Mouse (Mus musculus): ENCODE results near the gene Chst3. TPM values are rescaled to one million over a fixed set of nuclear protein-coding genes. Genes with fewer than 3 reads are reported as not detected.
A peak's percentile ranks its signal among the peaks of the same experiment; 100 is the strongest.
"Not testable (repeated sequence)": the region's sequence is repeated elsewhere in the genome, so short reads cannot be mapped to it uniquely, and the experiment has no call there.

Gene Chst3
- polyA plus RNA-seq, 1 experiment from 2014 or later: 0.48 TPM

GRCm38 (mm10) chr10:60162973-60163255 is 56.1 kb downstream of the Chst3 start:
- H3K36me3 ChIP-seq (ENCODE audit: control insufficient read depth, insufficient read depth, low read length): no peaks in the 10 kb centered on the region
- 81% methylated on average over 6 of the region's 6 CpGs for WGBS

GRCm38 (mm10) chr10:60162184-60162972 is 56.7 kb downstream of the Chst3 start:
- H3K4me3 ChIP-seq (ENCODE audit: low read depth, low read length); H3K9me3 ChIP-seq (ENCODE audit: control insufficient read depth, low read length); ATAC-seq (replicated peaks; ENCODE audit: low FRiP score); H3K36me3 ChIP-seq (ENCODE audit: control insufficient read depth, insufficient read depth, low read length); H3K27ac ChIP-seq (ENCODE audit: low read depth, low read length); DNase-seq (ENCODE audit: low spot score); H3K4me1 ChIP-seq (replicated peaks; ENCODE audit: control insufficient read depth, insufficient read depth, low read length); H3K27me3 ChIP-seq (replicated peaks; ENCODE audit: control insufficient read depth, insufficient read depth, low read length); H3K4me2 ChIP-seq; H3K9ac ChIP-seq (ENCODE audit: low read depth, low read length): not testable (repeated sequence)
- WGBS: 80% methylated on average over 8 of the region's 8 CpGs

More at GRCm38 (mm10) chr10:60162973-60163255, 56.1 kb downstream of the Chst3 start:
- Histone ChIP-seq H3K4me2 (no peak overlapping the region), H3K4me1 (replicated peaks; ENCODE audit: control insufficient read depth, insufficient read depth, low read length) (no peaks in the 10 kb centered on the region), H3K27ac (ENCODE audit: low read depth, low read length) (no peak overlapping the region), H3K4me3 (ENCODE audit: low read depth, low read length) (no peak overlapping the region), H3K9ac (ENCODE audit: low read depth, low read length) (no peak overlapping the region), H3K27me3 (replicated peaks; ENCODE audit: control insufficient read depth, insufficient read depth, low read length) (no peaks in the 10 kb centered on the region), H3K9me3 (ENCODE audit: control insufficient read depth, low read length) (no peaks in the 10 kb centered on the region)
- ATAC-seq (replicated peaks; ENCODE audit: low FRiP score) (no peak), DNase-seq (ENCODE audit: low spot score) (no peak)

- H3K9me3 ChIP-seq (ENCODE audit: control insufficient read depth, low read length); H3K36me3 ChIP-seq (ENCODE audit: control insufficient read depth, insufficient read depth, low read length); H3K4me1 ChIP-seq (replicated peaks; ENCODE audit: control insufficient read depth, insufficient read depth, low read length); H3K4me3 ChIP-seq (ENCODE audit: low read depth, low read length); H3K27ac ChIP-seq (ENCODE audit: low read depth, low read length); H3K4me2 ChIP-seq; H3K9ac ChIP-seq (ENCODE audit: low read depth, low read length); DNase-seq (ENCODE audit: low spot score); ATAC-seq (replicated peaks; ENCODE audit: low FRiP score); H3K27me3 ChIP-seq (replicated peaks; ENCODE audit: control insufficient read depth, insufficient read depth, low read length): not testable (repeated sequence)
- WGBS: 63% methylated on average over 3 of the region's 3 CpGs
Observed at GRCm38 (mm10) chr10:60161397-60161796, 57.7 kb downstream of the Chst3 start.

- Histone ChIP-seq H3K9ac (ENCODE audit: low read depth, low read length) (no peak overlapping the region), H3K36me3 (ENCODE audit: control insufficient read depth, insufficient read depth, low read length) (no peaks in the 10 kb centered on the region), H3K4me3 (ENCODE audit: low read depth, low read length) (no peak overlapping the region), H3K27ac (ENCODE audit: low read depth, low read length) (no peak overlapping the region), H3K27me3 (replicated peaks; ENCODE audit: control insufficient read depth, insufficient read depth, low read length) (no peaks in the 10 kb centered on the region), H3K4me2 (no peak overlapping the region), H3K4me1 (replicated peaks; ENCODE audit: control insufficient read depth, insufficient read depth, low read length) (no peaks in the 10 kb centered on the region), H3K9me3 (ENCODE audit: control insufficient read depth, low read length) (no peaks in the 10 kb centered on the region)
- 74% methylated on average over 3 of the region's 3 CpGs for WGBS
- DNase-seq (ENCODE audit: low spot score) (no peak), ATAC-seq (replicated peaks; ENCODE audit: low FRiP score) (no peak)
Observed at GRCm38 (mm10) chr10:60158144-60158543, 60.9 kb downstream of the Chst3 start.

GRCm38 (mm10) chr10:60156016-60156415 is 63.0 kb downstream of the Chst3 start:
- Histone ChIP-seq H3K9ac (ENCODE audit: low read depth, low read length) (no peak overlapping the region), H3K4me3 (ENCODE audit: low read depth, low read length) (no peak overlapping the region), H3K36me3 (ENCODE audit: control insufficient read depth, insufficient read depth, low read length) (no peaks in the 10 kb centered on the region), H3K27ac (ENCODE audit: low read depth, low read length) (no peak overlapping the region), H3K27me3 (replicated peaks; ENCODE audit: control insufficient read depth, insufficient read depth, low read length) (no peaks in the 10 kb centered on the region), H3K4me2 (no peak overlapping the region), H3K4me1 (replicated peaks; ENCODE audit: control insufficient read depth, insufficient read depth, low read length) (no peaks in the 10 kb centered on the region), H3K9me3 (ENCODE audit: control insufficient read depth, low read length) (no peaks in the 10 kb centered on the region)
- DNase-seq (ENCODE audit: low spot score) (no peak), ATAC-seq (replicated peaks; ENCODE audit: low FRiP score) (no peak)

- WGBS: 45% methylated on average over 6 of the region's 6 CpGs
Observed at GRCm38 (mm10) chr10:60151107-60151663, 67.9 kb downstream of the Chst3 start.

GRCm38 (mm10) chr10:60148087-60148486 is 71.0 kb downstream of the Chst3 start:
- Histone ChIP-seq H3K4me2 (no peak overlapping the region), H3K9me3 (ENCODE audit: control insufficient read depth, low read length) (no peaks in the 10 kb centered on the region), H3K27ac (ENCODE audit: low read depth, low read length) (no peak overlapping the region), H3K36me3 (ENCODE audit: control insufficient read depth, insufficient read depth, low read length) (no peaks in the 10 kb centered on the region), H3K27me3 (replicated peaks; ENCODE audit: control insufficient read depth, insufficient read depth, low read length) (no peaks in the 10 kb centered on the region), H3K4me1 (replicated peaks; ENCODE audit: control insufficient read depth, insufficient read depth, low read length) (no peaks in the 10 kb centered on the region; the same call in 1 of the 2 replicates), H3K4me3 (ENCODE audit: low read depth, low read length) (no peak overlapping the region), H3K9ac (ENCODE audit: low read depth, low read length) (no peak overlapping the region)
- DNase-seq (ENCODE audit: low spot score) (peak; percentile 68), ATAC-seq (replicated peaks; ENCODE audit: low FRiP score) (no peak)
- 4% methylated on average over 5 of the region's 5 CpGs for WGBS

More at GRCm38 (mm10) chr10:60151107-60151663, 67.9 kb downstream of the Chst3 start:
- no peak for DNase-seq (ENCODE audit: low spot score)
- no peaks in the 10 kb centered on the region for H3K27me3 ChIP-seq (replicated peaks; ENCODE audit: control insufficient read depth, insufficient read depth, low read length)
- no peak overlapping the region for H3K9ac ChIP-seq (ENCODE audit: low read depth, low read length)
- no peak for ATAC-seq (replicated peaks; ENCODE audit: low FRiP score)
- H3K36me3 ChIP-seq (ENCODE audit: control insufficient read depth, insufficient read depth, low read length): no peaks in the 10 kb centered on the region
- no peaks in the 10 kb centered on the region for H3K9me3 ChIP-seq (ENCODE audit: control insufficient read depth, low read length)
- no peak overlapping the region for H3K4me2 ChIP-seq
- H3K4me1 ChIP-seq (replicated peaks; ENCODE audit: control insufficient read depth, insufficient read depth, low read length): no peaks in the 10 kb centered on the region; the same call in 1 of the 2 replicates
- H3K4me3 ChIP-seq (ENCODE audit: low read depth, low read length): no peak overlapping the region
- no peak overlapping the region for H3K27ac ChIP-seq (ENCODE audit: low read depth, low read length)

- H3K4me2 ChIP-seq; ATAC-seq (replicated peaks; ENCODE audit: low FRiP score); H3K27me3 ChIP-seq (replicated peaks; ENCODE audit: control insufficient read depth, insufficient read depth, low read length); H3K36me3 ChIP-seq (ENCODE audit: control insufficient read depth, insufficient read depth, low read length); H3K27ac ChIP-seq (ENCODE audit: low read depth, low read length); H3K4me3 ChIP-seq (ENCODE audit: low read depth, low read length); DNase-seq (ENCODE audit: low spot score); H3K9ac ChIP-seq (ENCODE audit: low read depth, low read length); H3K4me1 ChIP-seq (replicated peaks; ENCODE audit: control insufficient read depth, insufficient read depth, low read length); H3K9me3 ChIP-seq (ENCODE audit: control insufficient read depth, low read length): not testable (repeated sequence)
- 72% methylated on average over 10 of the region's 10 CpGs for WGBS
Observed at GRCm38 (mm10) chr10:60147510-60148047, 71.5 kb downstream of the Chst3 start.
